Mouse (Mus musculus): Measurements from ENCODE around the gene Msl2. TPM values are rescaled to one million over a fixed set of nuclear protein-coding genes. Genes with fewer than 3 reads are reported as not detected.

Gene Msl2
- 21.2 and 25.6 TPM in 2 replicates for polyA plus RNA-seq (2011; ENCODE audit: insufficient read length, low read depth, missing spikeins)

DNA sequence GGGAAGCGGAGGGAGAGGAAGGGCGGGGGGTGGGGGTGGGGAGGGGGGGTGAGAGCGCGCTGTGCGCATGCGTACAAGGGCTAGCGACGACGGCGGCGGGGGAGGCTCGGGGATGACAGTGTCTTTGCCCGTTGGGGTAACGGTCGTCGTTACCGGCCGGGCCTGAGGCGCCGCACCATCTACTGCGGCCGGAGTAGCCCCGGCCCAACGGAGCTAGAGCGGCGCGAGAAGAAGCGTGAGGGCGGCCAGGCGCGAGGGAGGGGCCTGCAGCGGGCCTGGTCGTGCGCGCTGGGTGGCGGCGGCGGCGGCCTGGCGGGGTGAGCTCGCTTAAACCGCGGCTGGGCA lies at the start of gene Msl2:
Gene Msl2, plus strand, starts transcription at position 115 of the 345 bp plus-strand sequence.
- peak within 1 kb of the TSS; percentile 90 for H3K4me3 ChIP-seq (ENCODE audit: insufficient read depth, low read length)
- H3K4me1 ChIP-seq (ENCODE audit: control insufficient read depth, insufficient read depth, low read length), result peaks cover 7% of the 10 kb centered on the region
- TF ChIP-seq CTCF (IDR thresholded peaks at IDR 0.05; ENCODE audit: borderline replicate concordance, insufficient read depth, low read length) (no peak), POLR2A (IDR thresholded peaks at IDR 0.05; ENCODE audit: low read depth, low read length) (peak; percentile 80)
- H3K27ac ChIP-seq (ENCODE audit: insufficient read depth, low read length), result peak within 1 kb of the TSS; percentile 98

DNA sequence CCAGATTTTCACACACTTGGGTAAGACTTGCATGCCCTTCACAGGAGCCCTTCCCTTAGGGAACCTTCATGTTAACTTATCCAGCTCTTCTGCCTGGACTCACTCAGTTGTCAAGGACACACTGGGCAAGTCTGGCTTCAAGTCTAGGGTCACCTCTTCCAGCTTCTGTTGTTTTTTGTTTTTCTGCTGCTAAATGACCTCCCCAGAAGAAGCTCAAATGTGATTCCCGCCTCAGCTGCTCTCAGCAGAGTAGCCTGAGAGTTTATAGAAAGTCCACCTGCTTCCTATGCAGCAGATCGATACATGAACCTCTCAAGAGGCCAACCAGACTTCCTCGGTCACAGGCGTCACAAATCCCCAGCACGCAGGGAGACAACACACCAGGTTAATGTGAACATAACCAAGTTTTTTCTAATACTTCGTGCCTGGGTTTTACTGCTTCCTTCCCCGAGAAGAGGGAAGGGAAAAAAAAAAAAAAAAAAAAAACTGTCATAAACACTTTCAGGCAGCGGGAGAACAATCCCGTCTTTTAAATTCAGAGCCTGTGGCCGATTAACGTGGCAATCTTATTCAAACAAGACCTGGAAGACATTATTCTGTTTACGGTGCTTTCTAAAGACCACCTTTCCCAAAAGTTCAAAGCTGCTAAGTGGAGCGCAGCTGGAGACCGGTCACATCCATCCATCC lies 40.0 kb upstream of the Msl2 start:
- H3K27ac ChIP-seq (ENCODE audit: insufficient read depth, low read length), result 0 out of 2 replicates have a peak overlapping the region, but pooled peaks have one; percentile 15
- H3K4me1 ChIP-seq (ENCODE audit: control insufficient read depth, insufficient read depth, low read length), result 0 out of 2 replicates have a peak, but pooled peaks cover 2% of the 10 kb centered on the region
- H3K4me3 ChIP-seq (ENCODE audit: insufficient read depth, low read length), result peak overlapping the region; percentile 73
- no peak for TF ChIP-seq CTCF (IDR thresholded peaks at IDR 0.05; ENCODE audit: borderline replicate concordance, insufficient read depth, low read length)
- TF ChIP-seq POLR2A (IDR thresholded peaks at IDR 0.05; ENCODE audit: low read depth, low read length), result no peak

DNA sequence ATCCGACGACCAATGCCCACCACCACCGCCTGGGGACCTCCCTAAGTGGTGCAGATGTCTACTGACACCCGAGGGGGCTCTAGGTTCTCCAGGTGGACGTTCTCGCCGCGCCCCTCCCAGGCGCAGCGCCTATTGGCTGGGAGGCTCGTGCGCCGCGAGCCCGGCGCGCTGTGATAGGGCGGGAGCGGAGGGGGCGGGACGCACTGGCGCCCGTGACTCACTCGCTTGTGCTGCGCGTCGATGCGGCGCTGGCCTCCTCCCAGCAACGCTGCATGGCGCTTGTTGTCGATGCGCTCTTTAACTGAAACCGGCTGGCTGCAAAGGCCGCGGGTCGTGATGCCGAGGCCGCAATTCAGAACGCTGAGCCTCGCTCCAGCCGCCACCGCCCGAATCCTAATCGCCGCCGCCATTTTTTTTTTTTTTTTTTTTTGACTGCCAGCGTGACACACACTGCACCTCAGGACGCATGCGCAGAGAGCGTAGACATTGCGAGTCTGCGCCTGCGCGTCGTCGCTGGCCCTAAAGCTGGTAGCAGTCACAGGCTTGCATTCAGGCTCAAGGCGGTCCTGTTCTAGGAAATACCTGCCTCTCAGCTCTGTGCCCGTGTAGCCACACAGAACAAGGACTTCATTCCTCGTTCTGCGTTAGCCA lies 39.3 kb upstream of the Msl2 start, which contains the start of gene Pccb:
Gene Pccb, minus strand, starts transcription at position 451 of the 651 bp plus-strand sequence.
- 0 out of 2 replicates have a peak, but pooled peaks cover 2% of the 10 kb centered on the region for H3K4me1 ChIP-seq (ENCODE audit: control insufficient read depth, insufficient read depth, low read length)
- H3K4me3 ChIP-seq (ENCODE audit: insufficient read depth, low read length), result peak within 1 kb of the TSS; percentile 73
- no peak for TF ChIP-seq CTCF (IDR thresholded peaks at IDR 0.05; ENCODE audit: borderline replicate concordance, insufficient read depth, low read length)
- peak; percentile 97 for TF ChIP-seq POLR2A (IDR thresholded peaks at IDR 0.05; ENCODE audit: low read depth, low read length)

GRCm38 (mm10) chr9:101035836-101036596 lies 37.9 kb upstream of the Msl2 start:
- H3K4me1 ChIP-seq (ENCODE audit: control insufficient read depth, insufficient read depth, low read length), result 0 out of 2 replicates have a peak, but pooled peaks cover 2% of the 10 kb centered on the region
- no peak for TF ChIP-seq POLR2A (IDR thresholded peaks at IDR 0.05; ENCODE audit: low read depth, low read length)
- no peak for TF ChIP-seq CTCF (IDR thresholded peaks at IDR 0.05; ENCODE audit: borderline replicate concordance, insufficient read depth, low read length)

More for the DNA sequence above, 39.3 kb upstream of the Msl2 start, which contains the start of gene Pccb:
- peak within 1 kb of the TSS; percentile 97 for H3K27ac ChIP-seq (ENCODE audit: insufficient read depth, low read length)

DNA sequence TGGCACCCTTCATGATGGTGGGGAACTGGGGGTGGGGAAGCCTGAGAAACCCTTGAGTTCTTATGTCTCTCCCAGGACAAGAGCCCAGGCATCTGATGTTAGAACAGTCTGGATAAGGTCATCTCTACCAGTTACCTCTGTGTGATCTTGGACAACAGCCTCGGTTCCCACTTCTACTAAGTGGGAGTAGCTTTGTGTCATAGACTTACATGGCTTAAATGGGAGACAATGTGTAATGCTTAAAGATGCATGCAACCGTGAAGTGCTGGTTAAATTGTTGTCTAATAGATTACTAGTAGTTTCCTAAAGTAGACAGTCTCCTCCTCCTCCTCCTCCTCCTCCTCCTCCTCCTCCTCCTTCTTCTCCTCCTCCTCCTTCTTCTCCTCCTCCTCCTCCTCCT lies 37.0 kb upstream of the Msl2 start:
- 0 out of 2 replicates have a peak, but pooled peaks cover 2% of the 10 kb centered on the region for H3K4me1 ChIP-seq (ENCODE audit: control insufficient read depth, insufficient read depth, low read length)
- H3K4me3 ChIP-seq (ENCODE audit: insufficient read depth, low read length), result no peak overlapping the region
- TF ChIP-seq CTCF (IDR thresholded peaks at IDR 0.05; ENCODE audit: borderline replicate concordance, insufficient read depth, low read length), result no peak
- TF ChIP-seq POLR2A (IDR thresholded peaks at IDR 0.05; ENCODE audit: low read depth, low read length), result no peak
- H3K27ac ChIP-seq (ENCODE audit: insufficient read depth, low read length), result no peak overlapping the region

More at GRCm38 (mm10) chr9:101035836-101036596, 37.9 kb upstream of the Msl2 start:
- H3K27ac ChIP-seq (ENCODE audit: insufficient read depth, low read length), result no peak overlapping the region
- H3K4me3 ChIP-seq (ENCODE audit: insufficient read depth, low read length), result no peak overlapping the region

DNA sequence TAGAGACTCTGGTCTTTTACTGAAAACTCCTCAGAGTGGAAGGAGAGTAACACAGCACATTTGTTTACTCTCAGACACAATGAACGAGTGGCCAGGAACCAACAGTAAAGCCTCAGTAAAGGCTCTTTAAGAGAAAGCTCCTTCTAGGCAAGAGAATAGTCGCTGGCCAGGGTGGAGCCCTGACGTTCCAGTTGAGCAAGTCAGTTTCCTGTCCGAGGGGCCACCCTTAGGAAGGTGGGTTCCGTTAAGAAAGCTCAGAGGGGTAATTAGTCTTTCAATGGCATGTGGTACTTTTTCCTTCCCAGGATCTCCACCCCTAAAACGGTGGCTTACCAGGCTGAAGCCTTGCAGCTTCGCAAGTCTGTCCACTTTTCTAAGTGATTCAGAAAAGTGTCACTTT lies 36.5 kb upstream of the Msl2 start:
- Histone ChIP-seq H3K4me1 (ENCODE audit: control insufficient read depth, insufficient read depth, low read length) (0 out of 2 replicates have a peak, but pooled peaks cover 2% of the 10 kb centered on the region), H3K27ac (ENCODE audit: insufficient read depth, low read length) (no peak overlapping the region), H3K4me3 (ENCODE audit: insufficient read depth, low read length) (no peak overlapping the region)
- TF ChIP-seq POLR2A (IDR thresholded peaks at IDR 0.05; ENCODE audit: low read depth, low read length) (no peak), CTCF (IDR thresholded peaks at IDR 0.05; ENCODE audit: borderline replicate concordance, insufficient read depth, low read length) (no peak)

DNA sequence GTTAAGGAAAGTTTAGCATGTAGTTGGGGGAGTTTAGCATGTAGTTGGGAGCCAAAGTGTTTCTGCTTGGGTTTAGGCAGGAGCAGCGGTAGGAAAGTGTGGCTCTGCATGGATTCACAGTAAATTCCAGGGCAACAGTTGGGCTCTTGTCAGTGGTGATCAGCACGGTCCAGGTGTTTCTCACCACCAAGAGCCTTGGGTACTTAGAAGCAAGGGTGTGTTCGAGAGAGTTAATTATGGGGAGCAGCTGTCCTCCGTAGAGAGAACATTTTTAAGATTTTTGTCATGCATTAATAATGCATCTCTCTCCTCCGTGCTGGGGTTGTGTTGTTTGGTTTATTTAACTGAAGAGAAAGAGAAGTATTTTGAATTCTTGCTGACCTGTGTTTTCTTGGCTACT lies 35.3 kb upstream of the Msl2 start:
- TF ChIP-seq CTCF (IDR thresholded peaks at IDR 0.05; ENCODE audit: borderline replicate concordance, insufficient read depth, low read length) (no peak), POLR2A (IDR thresholded peaks at IDR 0.05; ENCODE audit: low read depth, low read length) (no peak)
- Histone ChIP-seq H3K4me3 (ENCODE audit: insufficient read depth, low read length) (no peak overlapping the region), H3K4me1 (ENCODE audit: control insufficient read depth, insufficient read depth, low read length) (0 out of 2 replicates have a peak, but pooled peaks cover 1% of the 10 kb centered on the region), H3K27ac (ENCODE audit: insufficient read depth, low read length) (no peak overlapping the region)

GRCm38 (mm10) chr9:101041508-101041907 lies 32.4 kb upstream of the Msl2 start:
- TF ChIP-seq POLR2A (IDR thresholded peaks at IDR 0.05; ENCODE audit: low read depth, low read length) (no peak), CTCF (IDR thresholded peaks at IDR 0.05; ENCODE audit: borderline replicate concordance, insufficient read depth, low read length) (no peak)
- H3K4me3 ChIP-seq (ENCODE audit: insufficient read depth, low read length), result no peak overlapping the region

DNA sequence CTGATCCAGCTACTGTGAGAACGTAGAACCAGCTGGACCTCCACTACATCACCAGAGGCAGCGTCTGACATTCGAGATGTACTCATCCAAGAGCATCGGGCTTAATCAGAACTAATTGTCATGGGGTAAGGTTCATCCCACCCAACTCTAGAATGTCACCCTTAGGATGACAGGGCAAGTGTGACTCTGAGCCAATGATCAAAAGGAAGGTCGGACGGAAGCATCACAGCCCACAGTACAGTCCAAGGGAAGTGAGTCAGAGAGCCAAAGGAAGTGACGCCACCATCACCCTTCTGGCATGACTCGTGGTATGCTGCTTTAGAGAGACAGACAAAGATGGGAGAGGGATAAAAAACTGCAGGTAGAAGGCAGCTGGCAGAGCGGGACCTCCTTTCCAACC lies 31.7 kb upstream of the Msl2 start:
- H3K27ac ChIP-seq (ENCODE audit: insufficient read depth, low read length), result no peak overlapping the region
- H3K4me1 ChIP-seq (ENCODE audit: control insufficient read depth, insufficient read depth, low read length), result no peaks in the 10 kb centered on the region
- H3K4me3 ChIP-seq (ENCODE audit: insufficient read depth, low read length), result no peak overlapping the region
- TF ChIP-seq POLR2A (IDR thresholded peaks at IDR 0.05; ENCODE audit: low read depth, low read length), result no peak
- TF ChIP-seq CTCF (IDR thresholded peaks at IDR 0.05; ENCODE audit: borderline replicate concordance, insufficient read depth, low read length), result no peak

More at GRCm38 (mm10) chr9:101041508-101041907, 32.4 kb upstream of the Msl2 start:
- Histone ChIP-seq H3K27ac (ENCODE audit: insufficient read depth, low read length) (no peak overlapping the region), H3K4me1 (ENCODE audit: control insufficient read depth, insufficient read depth, low read length) (no peaks in the 10 kb centered on the region)
